Mouse (Mus musculus): ENCODE measurements around the gene Gja1. TPM values are rescaled to one million over a fixed set of nuclear protein-coding genes. Genes with fewer than 3 reads are reported as not detected.

Gja1 gene
- polyA plus RNA-seq (2015; fragmentation: Nextera tagmentation; extraction: Ambion mirVana), result 82.5 and 126 TPM in 2 replicates

DNA sequence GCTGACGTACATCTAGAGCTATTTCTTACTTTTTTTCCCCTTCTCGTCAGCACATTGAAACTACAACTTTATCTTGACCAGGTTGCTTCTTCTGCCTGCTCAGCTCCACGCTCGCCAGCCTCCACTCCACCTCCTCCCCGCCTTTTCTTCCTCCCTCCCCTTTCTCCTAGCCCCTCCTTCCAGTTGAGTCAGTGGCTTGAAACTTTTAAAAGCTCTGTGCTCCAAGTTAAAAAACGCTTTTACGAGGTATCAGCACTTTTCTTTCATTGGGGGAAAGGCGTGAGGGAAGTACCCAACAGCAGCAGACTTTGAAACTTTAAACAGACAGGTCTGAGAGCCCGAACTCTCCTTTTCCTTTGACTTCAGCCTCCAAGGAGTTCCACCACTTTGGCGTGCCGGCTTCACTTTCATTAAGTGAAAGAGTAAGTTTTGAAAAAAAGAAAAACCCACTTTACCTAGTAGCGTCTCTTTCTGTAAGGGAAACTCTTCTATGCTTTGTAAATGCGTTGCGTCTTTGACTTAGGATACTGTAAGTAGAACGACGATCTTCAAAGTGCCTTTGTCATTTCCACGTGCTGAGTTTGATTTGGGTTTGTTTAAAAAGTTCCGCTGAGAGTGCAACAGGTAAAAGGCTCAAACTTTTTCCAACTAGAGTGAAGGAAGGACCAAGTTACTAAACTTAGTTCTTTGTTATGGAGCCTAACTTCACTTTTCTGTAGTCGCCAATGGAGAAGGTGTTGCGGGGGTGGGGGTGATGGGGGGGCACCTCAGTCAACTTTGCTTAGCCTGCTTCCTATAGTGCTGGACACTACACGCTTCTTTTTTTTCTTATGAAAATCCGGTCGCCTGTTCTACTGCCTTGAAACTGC lies at the start of gene Gja1:
Gja1 (plus strand) TSS at position 234 of the 869 bp plus-strand sequence.
- peaks cover 10% of the 10 kb centered on the region for H3K4me1 ChIP-seq (replicated peaks; ENCODE audit: control insufficient read depth, insufficient read depth, low read length)
- under 1% methylated on average over 23 of the region's 23 CpGs for WGBS

DNA sequence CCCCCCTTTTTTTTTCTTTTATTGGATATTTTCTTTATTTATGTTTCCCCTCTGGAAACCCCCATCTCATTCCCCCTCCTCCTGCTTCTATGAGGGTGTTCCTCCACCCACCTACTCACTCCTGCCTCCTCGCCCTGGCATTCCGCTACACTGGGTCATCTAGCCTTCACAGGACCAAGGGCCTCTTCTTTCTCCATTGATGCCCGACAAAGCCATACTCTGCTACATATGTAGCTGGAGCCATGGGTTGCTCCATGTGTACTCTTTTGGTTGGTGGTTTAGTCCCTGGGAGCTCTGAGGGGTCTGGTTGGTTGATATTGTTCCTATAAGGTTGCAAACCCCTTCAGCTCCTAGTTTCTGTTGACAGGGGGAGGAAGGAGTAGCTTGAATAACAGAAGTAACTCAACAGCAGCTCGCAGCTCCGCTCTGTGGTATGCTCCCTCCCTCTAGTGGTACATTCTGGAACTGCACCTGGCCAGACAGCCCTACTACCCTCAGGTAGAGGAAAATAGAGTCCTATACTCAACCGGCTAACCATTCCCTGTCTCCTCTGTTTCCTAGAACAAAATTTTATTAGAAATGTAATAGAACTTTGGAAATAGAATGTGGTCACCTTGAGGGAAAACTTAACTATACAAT lies 38.2 kb upstream of the Gja1 start:
- H3K4me2 ChIP-seq (ENCODE audit: low read length), result no peak overlapping the region
- no peak overlapping the region for H3K27ac ChIP-seq (ENCODE audit: low read length)
- no peaks in the 10 kb centered on the region for H3K4me1 ChIP-seq (replicated peaks; ENCODE audit: control insufficient read depth, insufficient read depth, low read length)
- H3K4me3 ChIP-seq (replicated peaks; ENCODE audit: low read length), result no peak overlapping the region
- no peaks in the 10 kb centered on the region for H3K36me3 ChIP-seq (ENCODE audit: control insufficient read depth, insufficient read depth)
- H3K27me3 ChIP-seq (replicated peaks; ENCODE audit: control insufficient read depth, insufficient read depth, low read length), result no peaks in the 10 kb centered on the region
- 53% methylated on average over 6 of the region's 6 CpGs for WGBS
- no peaks in the 10 kb centered on the region for H3K9me3 ChIP-seq (ENCODE audit: control insufficient read depth, low read length)
- ATAC-seq, result peak; percentile 97
- no peak overlapping the region for H3K9ac ChIP-seq (replicated peaks; ENCODE audit: low read depth, low read length)

More for the DNA sequence above, at the start of gene Gja1:
- no peak for ATAC-seq
- H3K4me3 ChIP-seq (replicated peaks; ENCODE audit: low read length), result peak within 1 kb of the TSS; percentile 51
- peak within 1 kb of the TSS; percentile 83 for H3K4me2 ChIP-seq (ENCODE audit: low read length)
- no peaks in the 10 kb centered on the region for H3K36me3 ChIP-seq (ENCODE audit: control insufficient read depth, insufficient read depth)
- H3K9ac ChIP-seq (replicated peaks; ENCODE audit: low read depth, low read length), result peak within 1 kb of the TSS; percentile 54
- H3K9me3 ChIP-seq (ENCODE audit: control insufficient read depth, low read length), result no peaks in the 10 kb centered on the region
- no peaks in the 10 kb centered on the region; the same call in 1 of the 2 replicates for H3K27me3 ChIP-seq (replicated peaks; ENCODE audit: control insufficient read depth, insufficient read depth, low read length)
- H3K27ac ChIP-seq (ENCODE audit: low read length), result no peak within 1 kb of the TSS

DNA sequence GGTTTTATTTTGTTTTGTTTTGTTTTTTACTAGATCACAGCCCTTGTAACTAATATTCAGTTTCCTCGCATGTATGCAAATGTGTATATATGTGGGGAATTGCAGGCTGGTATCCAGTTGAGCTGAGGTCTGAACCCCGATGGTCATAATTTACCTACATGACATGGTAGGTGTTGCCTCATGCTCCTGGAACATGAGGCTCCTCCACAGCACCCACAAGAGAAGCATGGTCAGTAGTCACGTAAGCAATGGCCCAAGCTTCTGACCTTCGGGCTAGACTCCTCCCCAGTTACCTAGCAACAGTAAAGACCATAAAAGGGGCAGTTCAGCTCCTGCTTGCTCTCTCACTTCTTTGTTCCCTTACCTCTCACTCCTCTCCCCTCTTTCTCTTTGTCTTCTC lies 16.7 kb upstream of the Gja1 start:
- Histone ChIP-seq H3K9ac (replicated peaks; ENCODE audit: low read depth, low read length) (no peak overlapping the region), H3K9me3 (ENCODE audit: control insufficient read depth, low read length) (no peaks in the 10 kb centered on the region), H3K27me3 (replicated peaks; ENCODE audit: control insufficient read depth, insufficient read depth, low read length) (no peaks in the 10 kb centered on the region), H3K4me1 (replicated peaks; ENCODE audit: control insufficient read depth, insufficient read depth, low read length) (no peaks in the 10 kb centered on the region), H3K36me3 (ENCODE audit: control insufficient read depth, insufficient read depth) (no peaks in the 10 kb centered on the region), H3K4me3 (replicated peaks; ENCODE audit: low read length) (no peak overlapping the region), H3K4me2 (ENCODE audit: low read length) (no peak overlapping the region), H3K27ac (ENCODE audit: low read length) (no peak overlapping the region)
- 76% methylated on average over 4 of the region's 4 CpGs for WGBS
- ATAC-seq, result no peak

DNA sequence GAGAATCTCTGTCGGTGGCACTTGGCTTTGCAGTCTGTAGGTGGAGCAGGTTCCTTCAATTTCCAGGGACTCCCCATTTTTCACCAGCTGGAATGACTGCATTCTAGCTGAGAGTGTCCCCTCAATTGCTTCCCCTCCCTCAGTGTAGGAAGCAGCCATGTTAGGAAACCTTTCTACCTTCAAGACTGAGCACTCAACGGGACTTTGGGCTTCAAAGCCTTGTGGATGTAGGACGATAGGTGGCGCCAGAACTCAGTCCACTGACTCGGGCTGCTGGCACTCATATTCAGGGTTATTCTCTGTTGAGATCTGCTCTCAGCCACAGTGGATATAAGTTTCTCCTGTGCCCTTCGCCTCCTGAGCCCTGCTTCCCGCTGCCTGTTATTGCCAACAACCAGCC lies 8.1 kb upstream of the Gja1 start:
- H3K4me2 ChIP-seq (ENCODE audit: low read length), result no peak overlapping the region
- ATAC-seq, result peak; percentile 73
- H3K27me3 ChIP-seq (replicated peaks; ENCODE audit: control insufficient read depth, insufficient read depth, low read length), result no peaks in the 10 kb centered on the region
- no peak overlapping the region for H3K4me3 ChIP-seq (replicated peaks; ENCODE audit: low read length)
- no peaks in the 10 kb centered on the region for H3K36me3 ChIP-seq (ENCODE audit: control insufficient read depth, insufficient read depth)
- H3K27ac ChIP-seq (ENCODE audit: low read length), result no peak overlapping the region
- H3K4me1 ChIP-seq (replicated peaks; ENCODE audit: control insufficient read depth, insufficient read depth, low read length), result no peaks in the 10 kb centered on the region
- H3K9me3 ChIP-seq (ENCODE audit: control insufficient read depth, low read length), result no peaks in the 10 kb centered on the region
- 26% methylated on average over 7 of the region's 7 CpGs for WGBS
- no peak overlapping the region for H3K9ac ChIP-seq (replicated peaks; ENCODE audit: low read depth, low read length)

DNA sequence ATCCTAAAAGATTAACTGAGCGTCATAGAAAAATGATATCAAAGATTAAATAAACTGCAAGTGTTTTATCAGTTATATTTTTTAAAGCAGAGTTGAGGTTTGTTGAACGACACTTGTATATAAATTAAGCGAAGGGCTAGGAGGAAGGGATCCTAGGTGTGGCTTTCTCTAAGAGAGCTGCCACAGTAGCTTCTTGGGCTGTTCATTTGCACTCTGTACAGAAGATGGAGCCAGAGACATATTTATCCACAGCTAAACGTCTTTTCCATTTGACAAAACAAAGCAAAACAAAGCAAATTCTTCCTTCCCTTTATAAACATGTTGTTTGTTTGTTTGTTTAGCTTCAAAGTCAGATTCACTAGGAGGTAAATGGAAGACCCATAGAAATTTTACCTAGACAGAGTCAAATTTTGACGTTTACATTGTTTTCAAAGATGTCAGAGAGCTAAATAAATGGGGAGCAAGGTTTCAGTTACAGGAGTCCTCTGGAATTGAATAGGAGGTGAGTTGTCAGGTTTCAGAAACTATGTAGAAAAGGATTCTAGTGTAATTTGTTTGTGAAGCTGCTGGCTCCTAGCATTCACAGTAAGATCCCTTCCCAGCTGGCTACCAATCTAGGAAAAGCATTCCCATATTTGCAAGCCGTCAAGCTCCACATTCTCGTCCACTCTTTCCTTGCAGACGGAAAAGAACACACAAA lies 4.0 kb upstream of the Gja1 start:
- ATAC-seq, result peak; percentile 83
- 24% methylated on average over 8 of the region's 8 CpGs for WGBS
- Histone ChIP-seq H3K4me3 (replicated peaks; ENCODE audit: low read length) (no peak overlapping the region), H3K4me2 (ENCODE audit: low read length) (peak overlapping the region; percentile 17; the same call in 1 of the 2 replicates), H3K9ac (replicated peaks; ENCODE audit: low read depth, low read length) (peak overlapping the region; percentile 34; the same call in 1 of the 2 replicates), H3K9me3 (ENCODE audit: control insufficient read depth, low read length) (no peaks in the 10 kb centered on the region), H3K36me3 (ENCODE audit: control insufficient read depth, insufficient read depth) (no peaks in the 10 kb centered on the region), H3K27ac (ENCODE audit: low read length) (no peak overlapping the region), H3K27me3 (replicated peaks; ENCODE audit: control insufficient read depth, insufficient read depth, low read length) (no peaks in the 10 kb centered on the region; the same call in 1 of the 2 replicates), H3K4me1 (replicated peaks; ENCODE audit: control insufficient read depth, insufficient read depth, low read length) (peaks cover 3% of the 10 kb centered on the region)

DNA sequence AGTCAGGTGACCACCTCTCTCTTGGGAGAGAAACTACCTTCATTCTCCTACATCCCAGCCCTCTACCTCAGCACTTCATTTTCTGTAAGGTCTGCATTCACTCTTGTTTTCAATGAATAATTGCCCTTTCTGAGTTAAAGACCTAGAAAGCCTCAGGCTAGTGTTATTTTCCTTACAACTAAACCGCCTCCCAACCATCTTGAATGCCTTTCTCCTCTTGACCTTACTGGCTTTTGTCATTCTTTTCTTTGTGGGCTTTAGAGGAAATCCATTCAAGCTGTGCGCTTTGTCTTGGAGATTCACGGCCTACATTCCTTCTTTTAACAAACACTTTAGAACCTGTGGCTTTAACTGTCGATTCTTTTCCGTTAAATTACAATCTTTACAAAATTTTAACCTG lies 3.0 kb upstream of the Gja1 start:
- WGBS, result 17% methylated on average over 5 of the region's 5 CpGs
- H3K36me3 ChIP-seq (ENCODE audit: control insufficient read depth, insufficient read depth), result no peaks in the 10 kb centered on the region
- H3K9me3 ChIP-seq (ENCODE audit: control insufficient read depth, low read length), result no peaks in the 10 kb centered on the region
- no peak overlapping the region for H3K4me3 ChIP-seq (replicated peaks; ENCODE audit: low read length)
- H3K9ac ChIP-seq (replicated peaks; ENCODE audit: low read depth, low read length), result no peak overlapping the region
- H3K4me1 ChIP-seq (replicated peaks; ENCODE audit: control insufficient read depth, insufficient read depth, low read length), result peaks cover 7% of the 10 kb centered on the region
- no peak overlapping the region for H3K4me2 ChIP-seq (ENCODE audit: low read length)
- no peak for ATAC-seq
- no peak overlapping the region for H3K27ac ChIP-seq (ENCODE audit: low read length)
- H3K27me3 ChIP-seq (replicated peaks; ENCODE audit: control insufficient read depth, insufficient read depth, low read length), result no peaks in the 10 kb centered on the region; the same call in 1 of the 2 replicates

DNA sequence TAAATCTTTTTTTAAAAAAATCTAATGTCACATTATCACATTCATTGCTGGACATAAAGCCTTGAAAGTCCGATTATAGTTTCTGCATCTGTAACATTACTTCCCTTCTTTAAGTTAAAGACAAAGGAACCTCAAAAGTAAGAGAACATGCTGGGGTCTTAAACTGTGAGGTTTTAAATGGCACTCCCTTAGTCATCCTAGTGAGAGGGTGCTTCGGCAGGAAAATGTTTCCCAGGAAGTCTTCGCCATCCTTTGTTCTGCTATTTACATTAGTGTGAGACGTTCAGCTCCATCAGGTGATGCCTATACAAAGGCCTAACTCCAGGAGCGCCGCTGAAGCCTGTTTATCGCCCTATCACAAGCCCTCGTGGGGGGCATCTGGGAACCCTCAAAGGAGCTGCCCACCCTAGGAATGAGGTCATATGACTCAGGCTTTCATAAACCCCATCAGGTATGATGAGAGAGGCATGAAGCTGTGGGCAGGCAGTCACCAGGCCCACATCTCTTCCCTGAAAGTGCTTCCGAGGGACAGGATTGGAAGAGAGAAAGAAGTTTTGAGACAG lies 1.1 kb upstream of the Gja1 start:
- H3K4me3 ChIP-seq (replicated peaks; ENCODE audit: low read length), result no peak overlapping the region
- H3K9me3 ChIP-seq (ENCODE audit: control insufficient read depth, low read length), result no peaks in the 10 kb centered on the region
- H3K4me1 ChIP-seq (replicated peaks; ENCODE audit: control insufficient read depth, insufficient read depth, low read length), result peaks cover 10% of the 10 kb centered on the region
- H3K4me2 ChIP-seq (ENCODE audit: low read length), result no peak overlapping the region
- 19% methylated on average over 9 of the region's 9 CpGs for WGBS
- no peak overlapping the region for H3K9ac ChIP-seq (replicated peaks; ENCODE audit: low read depth, low read length)
- no peak for ATAC-seq
- H3K36me3 ChIP-seq (ENCODE audit: control insufficient read depth, insufficient read depth), result no peaks in the 10 kb centered on the region
- no peaks in the 10 kb centered on the region; the same call in 1 of the 2 replicates for H3K27me3 ChIP-seq (replicated peaks; ENCODE audit: control insufficient read depth, insufficient read depth, low read length)
- no peak overlapping the region for H3K27ac ChIP-seq (ENCODE audit: low read length)

DNA sequence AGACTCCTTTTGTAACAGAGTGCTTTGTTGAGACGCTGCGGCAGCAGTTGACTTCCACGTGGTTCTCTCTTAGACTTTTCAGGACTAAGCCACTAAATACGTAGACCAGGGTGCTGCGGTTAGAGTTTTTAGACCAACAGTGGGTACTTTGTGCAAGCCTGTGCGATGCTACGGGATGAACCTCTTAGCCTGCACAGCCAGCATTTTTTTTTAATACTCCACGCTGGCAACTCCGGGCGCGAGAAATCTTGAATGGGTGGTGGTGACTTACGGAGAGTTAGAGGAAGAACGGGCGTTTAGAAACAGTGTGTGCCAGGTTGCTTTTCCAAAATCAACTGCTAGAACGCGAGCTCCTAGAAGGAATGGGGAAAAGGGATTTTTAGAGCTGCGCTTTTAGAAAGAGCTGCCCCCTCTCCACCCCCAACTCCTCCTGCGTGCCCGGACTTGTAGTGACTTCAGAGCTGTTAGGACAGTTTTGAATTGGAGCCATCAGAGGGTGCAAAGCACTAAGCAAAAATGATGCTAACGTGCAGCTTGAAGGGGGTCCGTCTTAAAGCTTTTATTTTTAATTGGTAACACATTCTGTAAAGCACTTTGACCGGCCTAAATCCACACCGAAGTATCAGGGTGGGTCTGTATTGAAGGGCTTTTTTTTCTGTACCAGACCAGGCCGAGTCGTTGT lies 977 bp downstream of the Gja1 start:
- H3K27ac ChIP-seq (ENCODE audit: low read length), result 0 out of 2 replicates have a peak overlapping the region, but pooled peaks have one; percentile 1
- no peaks in the 10 kb centered on the region; the same call in 1 of the 2 replicates for H3K27me3 ChIP-seq (replicated peaks; ENCODE audit: control insufficient read depth, insufficient read depth, low read length)
- 0% methylated on average over 25 of the region's 25 CpGs for WGBS
- ATAC-seq, result peak; percentile 39
- H3K9me3 ChIP-seq (ENCODE audit: control insufficient read depth, low read length), result no peaks in the 10 kb centered on the region
- peak overlapping the region; percentile 54 for H3K9ac ChIP-seq (replicated peaks; ENCODE audit: low read depth, low read length)
- peaks cover 10% of the 10 kb centered on the region for H3K4me1 ChIP-seq (replicated peaks; ENCODE audit: control insufficient read depth, insufficient read depth, low read length)
- H3K4me3 ChIP-seq (replicated peaks; ENCODE audit: low read length), result peak overlapping the region; percentile 51
- H3K4me2 ChIP-seq (ENCODE audit: low read length), result peak overlapping the region; percentile 83
- no peaks in the 10 kb centered on the region for H3K36me3 ChIP-seq (ENCODE audit: control insufficient read depth, insufficient read depth)

All from forebrain, embryonic 16.5 days (tissue).